Mouse (Mus musculus): ENCODE results near the gene Mcl1. TPM values are rescaled to one million over a fixed set of nuclear protein-coding genes. Genes with fewer than 3 reads are reported as not detected.
A peak's percentile ranks its signal among the peaks of the same experiment; 100 is the strongest.
"Not testable (repeated sequence)": the region's sequence is repeated elsewhere in the genome, so short reads cannot be mapped to it uniquely, and the experiment has no call there.

Gene Mcl1
- polyA plus RNA-seq (2015; fragmentation: Nextera tagmentation; extraction: Ambion mirVana), result 51.8 and 55.4 TPM in 2 replicates

DNA sequence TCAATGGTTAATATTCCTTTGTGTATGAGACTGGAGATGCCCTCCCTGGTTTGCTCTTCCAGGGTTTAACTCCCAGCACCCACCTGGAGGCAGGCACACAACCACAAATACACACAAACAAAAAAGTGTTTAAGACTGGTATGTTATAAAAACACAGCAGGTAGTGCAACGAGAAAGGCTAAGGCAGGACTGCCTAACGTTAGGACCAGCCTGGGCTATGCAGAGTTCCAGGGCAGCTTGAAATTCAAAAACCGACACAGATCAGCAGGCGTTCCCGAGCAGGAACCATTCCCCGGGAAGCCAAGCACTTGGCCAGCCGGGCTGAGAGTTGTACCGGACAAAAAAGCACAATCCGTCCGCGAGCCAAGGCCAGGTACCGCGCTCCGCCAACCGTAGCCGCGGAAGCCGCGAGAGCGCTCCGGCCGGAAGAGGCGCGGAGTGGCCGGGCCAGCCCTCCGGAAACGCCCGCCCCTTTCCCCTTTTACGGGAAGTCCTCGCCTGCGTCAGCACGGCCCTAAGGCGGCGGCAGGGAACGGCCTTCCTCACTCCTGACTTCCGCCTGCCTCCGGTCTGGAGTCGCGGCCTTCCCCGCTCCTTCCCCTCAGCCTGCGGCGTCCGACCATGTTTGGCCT lies at the start of gene Mcl1:
Mcl1 (plus strand) TSS at position 553 of the 632 bp plus-strand sequence.
- WGBS, result under 1% methylated on average over 43 of the region's 43 CpGs
- ATAC-seq (ENCODE audit: insufficient number of reproducible peaks, low FRiP score, low TSS enrichment, low read depth), result peak; percentile 97

GRCm38 (mm10) chr3:95609195-95609594 lies 49.4 kb upstream of the Mcl1 start:
- Histone ChIP-seq H3K36me3 (peaks cover 46% of the 10 kb centered on the region), H3K9ac (no peak overlapping the region), H3K4me3 (replicated peaks) (no peak overlapping the region)

More for the DNA sequence above, at the start of gene Mcl1:
- H3K9me3 ChIP-seq (replicated peaks), result no peaks in the 10 kb centered on the region
- H3K27me3 ChIP-seq, result no peaks in the 10 kb centered on the region
- H3K4me1 ChIP-seq, result peaks cover 41% of the 10 kb centered on the region
- H3K36me3 ChIP-seq, result peaks cover 19% of the 10 kb centered on the region
- peak within 1 kb of the TSS; percentile 99 for H3K9ac ChIP-seq
- H3K4me3 ChIP-seq (replicated peaks), result peak within 1 kb of the TSS; percentile 93
- peak within 1 kb of the TSS; percentile 69 for H3K4me2 ChIP-seq (replicated peaks)
- peak within 1 kb of the TSS; percentile 97 for H3K27ac ChIP-seq (replicated peaks)

DNA sequence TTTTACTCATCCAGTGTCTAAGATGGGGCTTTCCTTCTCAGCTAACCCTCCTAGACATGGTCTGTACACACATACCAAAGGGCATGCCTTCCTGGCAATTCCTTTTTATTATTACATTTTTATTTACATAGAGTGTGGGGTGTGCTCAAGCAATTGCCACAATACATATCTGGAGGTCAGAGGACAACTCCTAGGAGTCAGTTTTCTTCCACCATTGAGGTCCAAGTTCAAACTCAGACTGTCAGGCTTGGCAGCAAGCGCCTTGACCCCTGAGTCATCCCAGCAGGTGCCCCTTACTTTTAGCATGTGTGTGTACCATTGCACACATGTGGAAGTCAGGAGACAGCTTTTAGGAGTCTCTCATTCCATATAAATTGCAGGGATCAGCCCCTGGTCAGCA lies 44.6 kb upstream of the Mcl1 start:
- Histone ChIP-seq H3K4me3 (replicated peaks) (no peak overlapping the region), H3K27me3 (no peaks in the 10 kb centered on the region), H3K9me3 (replicated peaks) (no peaks in the 10 kb centered on the region), H3K36me3 (peaks cover 50% of the 10 kb centered on the region), H3K27ac (replicated peaks) (no peak overlapping the region), H3K4me1 (no peaks in the 10 kb centered on the region), H3K9ac (no peak overlapping the region), H3K4me2 (replicated peaks) (no peak overlapping the region)
- ATAC-seq (ENCODE audit: insufficient number of reproducible peaks, low FRiP score, low TSS enrichment, low read depth), result no peak
- 95% methylated on average over 1 of the region's 1 CpGs for WGBS

More at GRCm38 (mm10) chr3:95609195-95609594, 49.4 kb upstream of the Mcl1 start:
- Histone ChIP-seq H3K4me2 (replicated peaks) (no peak overlapping the region), H3K4me1 (no peaks in the 10 kb centered on the region), H3K9me3 (replicated peaks) (no peaks in the 10 kb centered on the region), H3K27ac (replicated peaks) (no peak overlapping the region), H3K27me3 (no peaks in the 10 kb centered on the region)
- 71% methylated on average over 3 of the region's 3 CpGs for WGBS
- ATAC-seq (ENCODE audit: insufficient number of reproducible peaks, low FRiP score, low TSS enrichment, low read depth), result no peak

DNA sequence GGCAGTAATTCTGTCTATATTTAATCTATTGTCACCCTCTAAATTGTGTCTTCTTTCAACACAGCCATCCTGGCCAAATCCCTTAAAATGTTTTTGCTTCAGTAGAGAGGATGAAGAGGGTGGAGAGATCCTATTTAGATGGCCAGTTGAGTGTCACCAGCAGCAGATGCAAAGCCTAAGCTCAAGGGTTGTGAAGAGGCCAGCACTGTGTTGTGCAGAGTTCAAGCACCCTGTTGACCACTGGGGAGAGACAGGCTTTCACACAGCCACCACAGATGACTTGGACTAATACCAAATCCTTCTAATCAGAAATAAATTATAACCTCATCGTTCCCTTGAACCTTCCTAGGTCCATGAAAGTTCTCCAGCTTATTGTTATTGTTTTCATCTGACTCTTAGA lies 40.1 kb upstream of the Mcl1 start:
- H3K4me3 ChIP-seq (replicated peaks), result no peak overlapping the region
- no peak for ATAC-seq (ENCODE audit: insufficient number of reproducible peaks, low FRiP score, low TSS enrichment, low read depth)
- peaks cover 44% of the 10 kb centered on the region for H3K36me3 ChIP-seq
- 0 out of 2 replicates have a peak, but pooled peaks cover under 1% of the 10 kb centered on the region for H3K4me1 ChIP-seq
- H3K9me3 ChIP-seq (replicated peaks), result no peaks in the 10 kb centered on the region
- WGBS, result 49% methylated on average over 1 of the region's 1 CpGs
- no peak overlapping the region for H3K4me2 ChIP-seq (replicated peaks)
- H3K27me3 ChIP-seq, result no peaks in the 10 kb centered on the region
- H3K27ac ChIP-seq (replicated peaks), result no peak overlapping the region
- H3K9ac ChIP-seq, result no peak overlapping the region

GRCm38 (mm10) chr3:95621241-95621640 lies 37.3 kb upstream of the Mcl1 start:
- Histone ChIP-seq H3K27me3 (no peaks in the 10 kb centered on the region), H3K9ac (no peak overlapping the region), H3K4me2 (replicated peaks) (no peak overlapping the region), H3K4me1 (peaks cover 12% of the 10 kb centered on the region), H3K36me3 (peaks cover 35% of the 10 kb centered on the region), H3K27ac (replicated peaks) (no peak overlapping the region), H3K9me3 (replicated peaks) (no peaks in the 10 kb centered on the region), H3K4me3 (replicated peaks) (no peak overlapping the region)
- WGBS, result 89% methylated on average over 1 of the region's 1 CpGs
- no peak for ATAC-seq (ENCODE audit: insufficient number of reproducible peaks, low FRiP score, low TSS enrichment, low read depth)

- H3K9ac ChIP-seq; ATAC-seq (ENCODE audit: insufficient number of reproducible peaks, low FRiP score, low TSS enrichment, low read depth); H3K27ac ChIP-seq (replicated peaks); H3K4me2 ChIP-seq (replicated peaks); H3K9me3 ChIP-seq (replicated peaks); H3K27me3 ChIP-seq; H3K4me3 ChIP-seq (replicated peaks): not testable (repeated sequence)
- Histone ChIP-seq H3K36me3 (peaks cover 32% of the 10 kb centered on the region), H3K4me1 (peaks cover 13% of the 10 kb centered on the region)
- WGBS, result 96% methylated on average over 20 of the region's 20 CpGs
Measured at GRCm38 (mm10) chr3:95622421-95622820, 36.2 kb upstream of the Mcl1 start.

GRCm38 (mm10) chr3:95623551-95623950 lies 35.0 kb upstream of the Mcl1 start:
- Histone ChIP-seq H3K9ac (no peak overlapping the region), H3K36me3 (peaks cover 33% of the 10 kb centered on the region), H3K27ac (replicated peaks) (peak overlapping the region; percentile 39; the same call in 1 of the 2 replicates), H3K9me3 (replicated peaks) (no peaks in the 10 kb centered on the region), H3K27me3 (no peaks in the 10 kb centered on the region), H3K4me1 (peaks cover 13% of the 10 kb centered on the region), H3K4me3 (replicated peaks) (no peak overlapping the region), H3K4me2 (replicated peaks) (no peak overlapping the region)
- WGBS, result 58% methylated on average over 2 of the region's 2 CpGs
- ATAC-seq (ENCODE audit: insufficient number of reproducible peaks, low FRiP score, low TSS enrichment, low read depth), result no peak

- ATAC-seq (ENCODE audit: insufficient number of reproducible peaks, low FRiP score, low TSS enrichment, low read depth); H3K27me3 ChIP-seq; H3K9ac ChIP-seq; H3K9me3 ChIP-seq (replicated peaks): not testable (repeated sequence)
- H3K4me1 ChIP-seq, result peaks cover 13% of the 10 kb centered on the region
- H3K4me2 ChIP-seq (replicated peaks), result peak overlapping the region; percentile 55
- WGBS, result 69% methylated on average over 5 of the region's 5 CpGs
- peak overlapping the region; percentile 73 for H3K4me3 ChIP-seq (replicated peaks)
- peaks cover 34% of the 10 kb centered on the region for H3K36me3 ChIP-seq
- H3K27ac ChIP-seq (replicated peaks), result peak overlapping the region; percentile 91
Measured at GRCm38 (mm10) chr3:95623991-95624515, 34.5 kb upstream of the Mcl1 start.

DNA sequence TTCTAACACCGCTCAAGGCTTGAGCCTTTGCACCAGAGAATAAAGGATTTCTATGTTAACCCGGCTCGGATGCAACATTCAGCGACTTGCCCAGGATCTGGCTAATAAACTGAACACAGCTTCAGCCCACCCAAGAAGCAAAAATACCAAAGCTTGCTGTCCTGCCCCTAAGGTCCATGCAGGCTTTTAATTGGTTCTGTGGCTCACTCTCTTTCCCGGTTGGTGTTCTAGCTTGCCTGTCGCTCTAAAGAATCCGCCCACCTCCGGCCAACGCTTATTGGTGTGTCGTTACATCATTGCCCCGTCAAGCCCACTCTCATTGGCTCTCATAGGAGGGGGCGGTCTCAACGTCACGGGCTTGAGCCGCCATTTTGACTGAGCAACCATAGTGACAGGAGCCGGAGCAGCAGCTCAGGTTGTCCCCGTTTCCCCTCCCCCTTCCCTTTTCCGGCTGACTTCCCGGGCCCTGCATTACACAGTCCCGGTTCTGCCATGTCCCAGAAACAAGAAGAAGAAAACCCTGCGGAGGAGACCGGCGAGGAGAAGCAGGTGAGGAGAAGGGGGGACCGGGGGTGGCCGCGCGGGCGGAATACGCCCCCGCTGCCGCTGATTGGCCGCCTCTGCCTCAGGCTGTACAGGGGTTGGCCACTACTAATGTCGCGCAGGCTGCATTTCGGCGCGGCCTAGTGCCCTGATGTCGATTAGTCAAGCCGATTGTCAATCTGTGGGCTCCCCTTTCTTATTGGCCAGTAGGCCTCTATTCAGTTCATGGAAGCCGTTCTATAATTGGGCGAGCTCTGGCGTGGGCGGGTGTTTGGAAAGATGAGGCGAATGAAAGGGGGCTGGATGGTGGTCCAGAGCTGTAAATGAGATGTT lies 33.7 kb upstream of the Mcl1 start, which contains the start of gene Ensa:
Ensa (plus strand) TSS at position 366 of the 876 bp plus-strand sequence.
- peaks cover 13% of the 10 kb centered on the region for H3K4me1 ChIP-seq
- peak; percentile 99 for ATAC-seq (ENCODE audit: insufficient number of reproducible peaks, low FRiP score, low TSS enrichment, low read depth)
- no peaks in the 10 kb centered on the region for H3K27me3 ChIP-seq
- H3K27ac ChIP-seq (replicated peaks), result peak within 1 kb of the TSS; percentile 92
- H3K9ac ChIP-seq, result peak within 1 kb of the TSS; percentile 45
- under 1% methylated on average over 44 of the region's 44 CpGs for WGBS
- no peaks in the 10 kb centered on the region for H3K9me3 ChIP-seq (replicated peaks)
- H3K4me2 ChIP-seq (replicated peaks), result peak within 1 kb of the TSS; percentile 62
- peak within 1 kb of the TSS; percentile 73 for H3K4me3 ChIP-seq (replicated peaks)
- peaks cover 41% of the 10 kb centered on the region for H3K36me3 ChIP-seq

DNA sequence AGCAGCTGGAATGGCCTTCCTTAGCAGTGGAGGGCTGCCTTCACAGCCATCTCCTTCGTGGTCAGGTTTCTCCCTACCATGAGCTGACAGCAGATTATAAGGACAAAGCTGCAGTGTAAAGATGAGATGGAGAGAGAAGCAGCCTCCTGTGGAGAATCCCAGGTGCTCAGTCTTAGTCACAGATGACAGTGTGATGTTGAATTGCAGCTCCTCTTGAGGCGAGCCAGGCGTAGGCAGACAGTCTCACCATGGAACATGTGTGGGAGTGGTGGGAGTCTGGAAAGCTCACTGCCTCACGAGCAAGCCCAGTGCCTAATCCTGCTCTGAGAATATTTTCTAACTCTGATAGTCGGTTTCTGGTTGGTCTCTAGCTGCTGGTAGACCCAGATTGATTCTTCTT lies 30.8 kb upstream of the Mcl1 start:
- no peak for ATAC-seq (ENCODE audit: insufficient number of reproducible peaks, low FRiP score, low TSS enrichment, low read depth)

DNA sequence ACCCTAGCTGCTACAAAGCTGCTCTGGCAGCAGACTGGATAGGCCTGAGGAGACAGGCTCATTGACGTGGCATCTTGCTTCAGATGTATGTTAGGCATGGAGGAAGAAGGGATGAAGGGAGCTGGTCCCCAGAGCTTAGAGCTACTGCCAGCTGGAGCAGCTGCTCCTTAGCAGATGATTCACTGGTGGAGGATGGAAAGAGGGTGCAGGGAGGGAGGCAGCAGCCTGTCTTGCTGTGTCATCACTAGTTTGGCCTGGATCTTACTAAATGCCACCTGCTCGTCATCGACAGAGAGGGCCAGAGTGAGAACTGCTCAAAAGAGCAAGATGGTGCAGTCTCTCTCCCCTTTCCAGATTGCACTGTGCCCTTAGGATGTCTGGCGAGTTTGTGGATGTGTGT lies 28.8 kb upstream of the Mcl1 start:
- H3K4me2 ChIP-seq (replicated peaks), result no peak overlapping the region
- peaks cover 10% of the 10 kb centered on the region for H3K4me1 ChIP-seq
- peaks cover 75% of the 10 kb centered on the region for H3K36me3 ChIP-seq
- no peaks in the 10 kb centered on the region for H3K9me3 ChIP-seq (replicated peaks)
- no peak overlapping the region for H3K9ac ChIP-seq
- no peak overlapping the region for H3K27ac ChIP-seq (replicated peaks)
- H3K27me3 ChIP-seq, result no peaks in the 10 kb centered on the region
- H3K4me3 ChIP-seq (replicated peaks), result no peak overlapping the region
- WGBS, result 82% methylated on average over 4 of the region's 4 CpGs
- no peak for ATAC-seq (ENCODE audit: insufficient number of reproducible peaks, low FRiP score, low TSS enrichment, low read depth)

More for the DNA sequence above, 30.8 kb upstream of the Mcl1 start:
- H3K36me3 ChIP-seq, result peaks cover 61% of the 10 kb centered on the region
- 91% methylated on average over 5 of the region's 5 CpGs for WGBS
- no peak overlapping the region for H3K27ac ChIP-seq (replicated peaks)
- no peaks in the 10 kb centered on the region for H3K27me3 ChIP-seq
- no peak overlapping the region for H3K9ac ChIP-seq
- H3K4me3 ChIP-seq (replicated peaks), result no peak overlapping the region
- H3K9me3 ChIP-seq (replicated peaks), result no peaks in the 10 kb centered on the region
- no peak overlapping the region for H3K4me2 ChIP-seq (replicated peaks)
- peaks cover 13% of the 10 kb centered on the region for H3K4me1 ChIP-seq
